Mouse (Mus musculus): ENCODE measurements around the gene Ptch2.

The Ptch2 gene

DNA sequence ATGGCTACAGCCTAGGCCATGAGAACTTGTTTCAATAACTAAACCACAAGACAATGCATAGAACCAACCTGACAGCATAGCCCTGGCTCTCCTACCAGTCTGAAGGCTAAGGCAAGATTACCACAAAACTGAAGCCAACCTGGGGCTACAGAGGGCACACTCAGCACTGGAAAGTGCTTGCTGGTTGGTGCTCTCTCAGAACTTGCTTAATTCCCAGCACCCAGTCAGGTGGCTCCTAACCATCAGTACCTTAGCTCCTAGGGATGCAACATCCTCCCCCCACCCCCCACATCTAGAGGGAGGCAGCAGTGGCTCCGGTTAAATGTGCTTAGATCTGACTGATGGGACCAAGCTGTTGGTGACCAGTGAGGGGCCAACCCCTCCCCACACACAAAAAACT lies 55.5 kb downstream of the Ptch2 start:
- no peak for DNase-seq (ENCODE audit: low read depth, low spot score)

DNA sequence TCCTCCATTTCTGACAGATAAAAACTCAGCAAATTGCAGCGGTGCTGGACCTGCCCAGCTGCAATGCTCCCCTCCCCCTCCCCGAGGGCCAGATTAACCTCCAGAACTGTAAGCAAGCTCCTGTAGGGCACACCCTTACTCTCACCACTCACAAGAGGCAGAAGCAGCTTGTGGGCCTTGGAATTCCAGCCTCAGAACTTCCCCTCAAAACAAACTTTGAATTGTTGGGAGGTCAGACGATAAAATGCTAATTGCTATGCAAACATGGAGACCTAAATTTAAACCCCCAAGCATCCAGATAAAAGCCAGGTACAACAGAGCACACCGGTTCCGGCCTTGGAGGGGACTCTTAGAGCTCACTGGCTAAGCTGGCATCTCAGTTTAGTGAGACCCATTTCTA lies 56.8 kb downstream of the Ptch2 start:
- DNase-seq (ENCODE audit: low read depth, low spot score), result peak; percentile 91

DNA sequence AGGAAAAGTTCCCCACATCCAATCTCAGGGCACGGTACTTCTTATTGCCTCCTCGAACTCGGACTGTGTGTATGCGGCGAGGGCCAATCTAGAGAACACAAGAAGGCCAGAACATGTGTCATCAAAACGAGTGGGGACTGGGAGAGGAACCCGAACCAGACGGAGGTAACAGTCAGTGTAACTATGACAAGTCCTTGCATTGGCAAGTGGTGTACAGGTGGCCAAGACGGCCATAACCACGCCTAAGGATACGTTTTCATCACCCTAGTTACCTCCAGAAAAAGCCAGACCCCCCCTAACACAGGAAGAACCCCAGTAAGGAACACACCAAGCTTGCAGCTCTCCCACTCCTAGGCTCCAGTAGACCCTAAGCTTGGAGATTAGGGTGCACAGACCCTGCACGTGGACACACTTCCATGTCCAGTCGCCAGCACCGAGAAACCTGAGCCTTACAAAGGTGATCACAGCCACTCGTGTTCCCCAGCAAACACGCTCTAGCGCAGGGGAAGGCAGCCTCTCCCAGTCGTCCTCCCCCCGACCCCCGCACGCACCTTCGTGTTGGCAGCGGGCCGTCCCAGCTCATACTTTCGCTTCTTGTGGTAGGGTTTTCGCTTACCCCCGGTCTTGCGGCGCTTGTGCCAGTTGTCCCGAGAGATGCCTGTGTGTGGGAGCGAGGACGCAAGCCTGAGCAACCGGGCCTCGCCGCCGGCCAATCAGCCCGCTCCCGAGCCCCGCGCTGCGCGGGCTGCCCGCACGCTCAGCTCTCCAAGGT lies 59.3 kb downstream of the Ptch2 start:
- DNase-seq (ENCODE audit: low read depth, low spot score), result peak; percentile 48

DNA sequence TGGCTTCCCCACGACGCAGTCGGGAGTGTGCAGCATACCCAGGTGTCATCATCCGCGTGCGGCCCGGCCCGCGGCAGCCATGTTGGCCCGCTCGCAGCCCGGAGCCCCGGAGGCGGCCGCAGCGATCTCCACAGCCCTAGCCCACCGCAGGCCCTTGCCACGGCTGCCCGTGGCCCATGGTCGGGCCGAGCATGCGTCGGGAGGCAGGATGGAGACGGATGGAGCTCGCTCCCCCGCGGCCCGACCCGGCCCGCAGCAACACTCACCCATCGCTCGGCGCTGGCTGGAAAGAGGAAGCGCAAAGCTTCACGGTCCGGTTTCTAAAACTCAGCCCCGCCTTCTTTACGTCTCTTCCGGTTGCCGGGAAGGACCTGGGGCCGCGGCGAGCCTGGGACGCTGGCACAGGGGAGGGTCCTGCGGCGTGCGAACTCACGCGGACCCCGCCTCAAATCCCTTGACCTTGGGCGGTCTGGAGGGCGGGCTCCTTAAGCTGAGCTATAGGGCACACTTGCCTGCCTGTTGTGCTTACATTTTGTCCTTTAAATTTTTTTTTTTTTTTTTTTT lies 60.0 kb downstream of the Ptch2 start, which contains the start of gene Rps8:
TSS of gene Rps8 (minus strand) at position 452 of the 564 bp plus-strand sequence.
- DNase-seq (ENCODE audit: low read depth, low spot score), result peak; percentile 96

DNA sequence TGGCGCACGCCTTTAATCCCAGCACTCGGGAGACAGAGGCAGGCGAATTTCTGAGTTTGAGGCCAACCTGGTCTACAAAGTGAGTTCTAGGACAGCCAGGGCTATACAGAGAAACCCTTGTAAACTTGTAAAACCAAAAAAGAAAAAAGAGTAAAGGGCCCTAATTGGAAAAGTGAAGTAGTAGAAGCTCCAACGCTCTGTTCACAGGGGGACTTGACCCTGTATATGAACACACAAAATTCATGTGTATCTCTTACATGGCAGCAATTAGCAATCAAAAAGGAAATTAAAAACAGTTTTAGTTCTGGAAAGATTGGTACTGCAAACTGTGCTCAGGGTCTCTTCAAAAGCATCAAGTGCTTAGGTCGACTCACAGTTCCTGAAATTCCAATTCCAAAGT lies 60.5 kb downstream of the Ptch2 start:
- no peak for DNase-seq (ENCODE audit: low read depth, low spot score)

GRCm38 (mm10) chr4:117159666-117160065 lies 63.8 kb downstream of the Ptch2 start:
- DNase-seq (ENCODE audit: low read depth, low spot score), result peak; percentile 53

- DNase-seq (ENCODE audit: low read depth, low spot score), result no peak
Measured at GRCm38 (mm10) chr4:117161183-117161582, 65.3 kb downstream of the Ptch2 start.

Measured in R1 (cell line).